Mouse (Mus musculus) natural killer cell, adult 2 months (primary cell): ENCODE data around the gene Tor4a.

Source experiments
- DNase-seq, 2 experiments: peaks; one replicate each; pipeline ENCODE4 v3.0.0; 2022; ENCODE audit warnings: low spot score in 2 of 2

Tor4a gene

DNA sequence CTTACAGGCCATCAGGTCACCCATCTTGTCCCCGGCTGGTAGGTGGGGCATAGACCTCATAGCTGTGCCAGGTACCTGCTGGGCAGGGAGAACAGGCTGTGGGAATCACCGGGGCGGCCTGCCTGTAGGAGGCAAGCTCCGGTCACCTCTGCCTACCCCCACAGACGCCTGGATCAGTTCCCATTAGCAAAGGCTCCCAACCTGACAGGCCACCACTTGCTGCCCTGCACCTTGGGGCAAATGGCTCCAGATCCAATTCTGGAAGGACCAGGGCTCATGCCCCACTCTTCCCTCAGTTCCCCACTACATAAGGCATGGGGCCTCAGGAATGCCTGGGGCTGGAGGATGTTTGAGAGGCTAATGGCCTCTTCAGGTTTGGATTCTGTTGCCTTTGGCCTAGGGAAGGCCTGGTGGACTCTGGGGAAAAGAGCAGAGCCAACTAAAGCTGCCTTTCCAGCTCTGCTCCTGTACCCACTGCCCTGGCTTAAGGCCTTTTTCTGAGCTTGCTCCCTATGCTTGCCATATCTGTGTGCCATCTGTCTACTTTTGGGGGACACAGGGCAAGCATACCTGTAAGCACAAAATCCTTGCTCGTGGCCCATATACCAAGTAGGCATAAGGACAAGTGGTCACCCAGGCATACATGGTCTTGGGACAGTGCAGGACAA, 25.5 kb downstream of the Tor4a start:
- DNase-seq: no peak

DNA sequence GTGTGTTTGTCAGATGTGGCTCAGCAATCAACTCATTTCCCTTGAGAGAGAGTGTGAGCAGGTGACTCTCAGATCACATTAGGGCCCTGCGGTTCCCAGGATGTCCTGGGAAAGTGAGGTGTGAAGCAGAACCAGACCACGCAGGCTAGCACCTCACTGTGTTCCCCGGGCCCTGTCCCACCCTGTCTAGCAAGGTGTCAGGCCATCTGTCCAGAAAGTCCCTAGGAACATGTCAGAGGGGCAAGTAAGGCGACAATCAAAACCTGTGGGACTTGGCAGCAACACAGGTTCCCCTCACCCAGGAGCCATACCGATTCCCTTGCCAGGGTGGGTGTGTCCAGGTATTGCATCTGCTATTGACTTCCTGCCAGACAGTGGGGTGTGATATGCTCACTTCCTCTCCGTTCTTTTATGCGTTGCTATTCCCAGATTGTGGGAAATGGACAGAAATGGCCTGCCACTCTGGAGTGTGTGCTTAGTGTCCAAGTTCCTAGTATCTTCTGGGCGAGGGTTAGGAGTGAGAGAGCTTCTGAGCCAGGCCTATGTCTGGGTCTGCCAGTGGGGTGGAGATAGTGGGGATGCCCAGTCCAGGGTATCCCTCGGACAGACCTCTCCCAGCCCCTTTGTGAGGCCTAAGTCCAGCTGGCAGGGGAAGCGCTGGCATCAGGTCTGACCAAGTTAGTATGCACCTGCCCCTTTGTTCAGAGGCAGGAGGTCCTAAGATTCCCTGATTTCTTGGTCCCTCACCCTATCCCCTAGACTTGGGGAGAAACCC, 26.2 kb downstream of the Tor4a start:
- peak; percentile 68 to 75 for DNase-seq

DNA sequence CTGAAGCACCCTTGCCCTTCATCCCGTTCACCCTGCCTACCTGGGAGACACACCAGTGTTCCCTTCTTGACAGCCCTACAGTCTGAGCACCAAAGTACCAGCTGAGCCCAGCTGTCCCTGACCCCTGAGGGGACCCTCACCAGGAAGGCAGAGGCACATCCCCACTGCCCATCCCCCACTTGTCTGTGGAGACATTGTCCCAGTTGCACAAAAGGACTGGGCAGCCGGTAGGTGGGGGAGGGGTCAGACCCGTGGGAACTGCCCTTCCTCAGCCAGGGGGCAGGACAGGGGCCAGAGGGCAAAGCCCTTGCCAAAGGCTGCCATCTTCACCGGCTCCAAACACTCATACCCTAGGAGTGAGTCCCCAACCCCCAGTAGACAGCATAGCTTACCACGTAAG, 26.9 kb downstream of the Tor4a start:
- no peak for DNase-seq

DNA sequence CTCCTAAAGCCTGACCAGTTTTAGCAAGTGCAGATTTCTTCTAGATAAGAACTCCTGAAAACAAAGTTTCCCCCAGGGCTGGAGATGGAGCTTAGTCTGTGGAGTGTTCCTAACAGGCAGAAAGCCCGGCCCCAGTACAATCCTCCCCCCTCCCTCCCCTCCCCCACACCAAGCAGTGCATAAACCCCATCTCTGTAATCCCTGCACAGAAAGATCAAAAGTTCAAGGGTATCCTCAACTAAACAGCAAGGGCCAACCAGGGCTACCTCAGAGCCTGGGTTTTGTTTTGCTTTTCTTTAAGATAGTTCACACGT, 28.1 kb downstream of the Tor4a start:
- no peak for DNase-seq

DNA sequence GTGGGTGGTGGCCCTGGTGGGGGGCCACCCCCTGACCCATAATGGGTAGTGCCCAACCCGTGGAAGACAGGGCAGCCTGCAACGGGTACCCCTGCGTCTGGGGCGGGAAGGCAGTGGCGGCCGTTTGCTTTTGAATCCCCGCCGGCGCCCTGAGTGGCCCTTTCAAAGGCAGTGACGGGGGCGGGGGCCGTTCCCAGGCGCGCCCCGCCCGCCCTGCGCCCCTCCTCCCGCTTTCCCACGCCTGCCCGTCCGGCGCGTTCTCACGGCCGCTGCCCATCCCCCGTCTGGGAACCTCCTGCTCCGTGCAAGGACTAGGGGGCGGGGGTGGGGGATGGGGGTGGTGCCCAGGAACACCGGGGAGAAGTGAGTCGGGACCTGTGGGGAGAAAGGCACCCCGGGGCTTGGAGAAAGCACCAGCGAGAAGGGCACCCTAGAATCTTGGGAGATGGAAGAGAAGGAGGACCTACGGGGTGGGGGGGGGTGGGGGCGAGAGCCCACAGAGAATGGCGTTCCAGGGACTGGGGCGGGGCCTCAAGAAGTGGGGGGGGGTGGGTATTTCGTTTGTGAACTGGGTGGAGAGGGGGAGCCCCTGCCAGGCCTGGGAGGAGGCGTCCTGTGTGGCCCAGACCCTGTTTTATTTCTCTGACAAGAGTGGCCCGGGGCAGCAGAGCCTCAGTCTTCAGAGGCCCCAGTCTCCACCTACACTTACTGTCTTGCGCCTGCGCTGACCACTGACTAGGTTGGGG, 28.6 kb downstream of the Tor4a start:
- DNase-seq: peak in 1 of 2 experiments; percentile 35

DNA sequence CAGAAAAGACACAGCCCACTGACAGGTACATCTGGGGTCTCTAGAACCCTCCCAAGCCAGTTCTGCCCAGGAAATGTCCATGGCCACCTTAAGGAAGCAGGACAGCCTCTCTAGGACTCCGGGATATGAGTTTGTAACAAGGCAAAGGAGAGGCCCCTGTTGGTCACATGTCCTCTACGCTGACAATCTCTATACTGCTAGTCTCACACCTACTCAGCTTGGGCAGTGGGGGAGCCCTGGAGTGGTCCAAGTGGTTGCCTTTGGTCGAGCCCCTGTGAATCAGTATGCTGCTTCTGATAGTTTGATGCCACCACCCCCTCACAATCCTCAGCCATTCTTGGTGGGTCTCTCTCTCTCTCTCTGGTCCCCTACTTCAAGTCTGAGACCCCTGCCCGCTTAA, 29.2 kb downstream of the Tor4a start:
- peak in 1 of 2 experiments; percentile 28 for DNase-seq

DNA sequence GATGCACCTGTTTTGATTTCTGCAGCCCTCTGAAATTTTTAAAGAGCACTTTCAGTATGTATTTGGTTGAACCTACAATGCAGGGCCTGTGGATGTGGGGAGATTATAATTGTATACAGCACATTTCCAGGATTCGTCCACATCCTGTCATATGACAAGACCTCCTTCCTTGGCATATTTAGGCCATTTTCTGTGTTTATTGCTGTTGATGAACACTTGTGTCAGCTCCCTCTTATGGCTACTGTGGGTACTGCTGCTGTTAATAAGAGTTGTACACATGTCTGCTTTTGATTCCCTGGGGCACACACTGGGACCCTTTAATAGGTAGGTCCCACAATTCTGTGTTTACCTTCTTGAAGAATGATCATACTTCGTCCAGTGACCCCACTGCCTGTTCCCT, 39.0 kb downstream of the Tor4a start:
- peak; percentile 60 to 70 for DNase-seq

DNA sequence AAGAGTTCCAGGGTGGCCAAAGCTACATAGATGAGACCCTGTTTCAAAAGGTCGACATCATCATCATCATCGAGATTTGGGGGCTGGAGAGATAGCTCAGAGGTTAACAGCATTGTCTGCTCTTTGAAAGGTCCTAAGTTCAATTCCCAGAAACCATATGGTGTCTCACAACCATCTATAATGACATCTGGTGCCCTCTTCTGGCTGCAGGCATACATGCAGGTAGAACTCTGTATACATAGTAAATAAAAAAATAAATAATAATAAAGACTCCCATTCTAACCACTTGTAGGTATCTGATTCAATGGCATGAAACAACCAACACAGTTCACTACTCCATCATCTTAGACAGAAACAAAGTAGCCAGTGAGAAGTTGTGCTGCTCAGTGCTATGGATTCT, 39.7 kb downstream of the Tor4a start:
- DNase-seq: no peak

DNA sequence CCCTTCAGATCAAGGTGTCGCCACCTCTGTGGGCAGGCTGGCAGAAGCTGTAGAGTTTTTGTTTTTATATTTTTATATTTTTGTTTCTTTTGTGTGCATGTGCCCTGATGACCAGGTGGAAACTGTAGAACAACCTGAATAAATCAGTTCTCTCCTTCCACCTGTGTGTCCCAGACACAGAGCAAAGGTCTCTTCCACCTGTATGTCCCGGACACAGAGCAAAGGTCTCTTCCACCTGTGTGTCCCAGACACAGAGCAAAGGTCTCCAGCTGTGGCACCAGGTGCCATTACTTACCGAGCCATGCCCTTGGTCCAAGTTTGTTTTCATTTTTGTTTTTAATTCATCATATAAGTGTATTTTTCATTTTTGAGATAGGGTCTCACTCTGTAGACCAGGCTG, 40.5 kb downstream of the Tor4a start:
- no peak for DNase-seq

DNA sequence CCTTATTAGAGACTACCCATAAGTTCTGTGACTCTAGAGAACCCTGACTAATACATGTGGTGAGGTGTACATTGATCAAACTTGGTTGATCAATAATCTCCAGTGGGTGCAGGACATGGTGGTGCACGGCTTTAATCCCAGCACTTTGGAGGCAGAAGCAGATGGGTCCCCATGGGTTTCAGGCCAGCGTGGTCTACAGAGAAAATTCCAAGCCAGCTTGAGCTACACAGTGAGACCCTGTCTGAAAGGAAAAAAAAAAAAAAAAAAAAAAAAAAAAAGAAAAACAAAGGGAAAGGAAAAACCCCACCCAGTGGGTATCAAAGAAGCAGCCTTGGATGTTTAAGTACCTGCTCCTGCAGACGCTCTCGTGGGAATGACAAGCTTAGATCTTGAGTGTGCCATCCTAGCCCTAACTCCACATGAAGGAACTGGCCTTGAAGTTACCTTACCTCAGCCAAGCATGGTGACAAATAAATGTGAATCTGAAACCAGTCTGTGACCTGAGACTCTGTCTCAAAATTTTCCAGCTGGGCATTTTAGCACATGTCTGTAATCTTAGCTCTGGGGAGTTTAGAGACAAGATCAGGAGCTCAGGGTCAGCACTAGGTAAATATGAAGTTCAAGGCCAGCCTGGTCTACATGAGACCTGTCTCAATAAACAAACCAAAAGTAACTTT, 45.3 kb downstream of the Tor4a start:
- DNase-seq: no peak

DNA sequence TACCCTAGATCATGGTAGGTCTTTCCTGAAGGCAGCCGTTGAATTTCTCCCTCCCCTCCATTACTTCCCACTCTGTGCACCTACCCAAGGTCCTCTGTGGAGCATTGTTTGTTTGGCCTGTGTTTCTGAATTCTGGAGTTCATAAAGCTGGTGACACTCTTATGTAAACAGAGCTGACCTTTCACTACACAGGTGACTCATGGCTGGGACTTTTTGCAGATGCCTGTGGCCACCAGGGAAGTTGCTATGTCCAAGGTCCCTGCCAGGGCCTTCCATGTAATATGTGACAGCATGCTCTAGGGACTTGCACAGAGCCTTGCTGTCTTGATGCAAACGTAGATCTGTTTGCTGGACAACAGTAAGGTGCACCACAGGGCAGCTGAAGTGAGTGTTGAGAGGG, 47.0 kb downstream of the Tor4a start:
- no peak for DNase-seq

DNA sequence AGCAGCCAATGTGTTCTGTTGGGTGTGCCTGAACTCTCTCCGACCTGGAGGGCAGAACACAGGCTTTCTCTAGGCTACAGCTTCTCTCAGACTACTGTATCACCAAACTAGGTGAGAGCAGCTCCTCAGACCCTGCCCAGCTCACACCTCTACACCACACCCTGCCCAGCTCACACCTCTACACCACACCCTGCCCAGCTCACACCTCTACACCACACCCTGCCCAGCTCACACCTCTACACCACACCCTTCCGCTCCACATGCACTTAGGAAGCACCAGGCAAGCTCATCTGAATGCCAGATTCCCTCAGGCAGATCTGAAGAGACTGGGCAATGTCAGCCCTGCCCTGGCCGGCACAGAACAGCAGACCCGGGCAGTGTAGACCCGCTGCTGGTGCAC, 48.8 kb downstream of the Tor4a start:
- DNase-seq: peak; percentile 34 to 58

DNA sequence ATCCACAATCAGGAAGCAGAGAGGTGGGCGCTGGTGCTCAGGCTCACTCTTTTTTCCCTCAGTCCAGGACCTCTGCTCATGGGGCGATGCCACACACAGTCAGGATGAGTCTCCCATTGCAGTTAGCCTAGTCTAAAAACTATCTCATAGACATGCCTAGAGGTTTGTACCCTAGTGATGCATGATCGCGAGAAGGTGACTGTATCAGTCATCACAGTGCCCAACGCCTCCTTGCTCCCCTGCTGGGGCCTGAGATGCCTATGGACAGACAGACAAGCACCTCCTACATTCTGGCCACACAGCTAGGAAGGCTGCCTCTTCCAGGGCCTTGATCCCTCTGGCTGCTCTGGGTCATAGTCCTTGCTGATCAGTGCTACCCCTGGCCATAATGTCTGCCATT, 49.3 kb downstream of the Tor4a start:
- DNase-seq: no peak

DNA sequence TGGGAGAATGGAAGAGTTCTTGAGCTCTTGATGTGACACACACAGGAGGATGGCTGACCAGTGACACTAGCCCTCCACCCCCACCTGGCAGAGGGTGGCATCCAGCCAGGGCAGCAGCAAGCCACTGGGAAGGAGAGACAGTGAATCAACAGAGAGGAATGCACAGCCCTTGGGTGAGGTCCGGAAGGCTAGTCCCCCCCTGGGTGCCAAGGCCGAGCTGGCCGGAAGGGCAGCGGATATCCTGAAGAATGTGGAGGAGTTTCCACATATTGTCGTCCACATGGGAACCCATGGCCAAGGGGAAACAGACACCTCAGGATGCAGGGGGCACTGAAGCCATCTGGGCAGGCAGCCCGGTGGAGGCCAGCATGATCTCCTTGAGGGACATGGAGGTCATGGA, 51.3 kb downstream of the Tor4a start:
- DNase-seq: no peak
